Mouse (Mus musculus): ENCODE results near the gene Cers5. TPM values are rescaled to one million over a fixed set of nuclear protein-coding genes. Genes with fewer than 3 reads are reported as not detected.
A peak's percentile ranks its signal among the peaks of the same experiment; 100 is the strongest.

The Cers5 gene
- polyA plus RNA-seq, 1 experiment from 2014 or later: 64.7 TPM

DNA sequence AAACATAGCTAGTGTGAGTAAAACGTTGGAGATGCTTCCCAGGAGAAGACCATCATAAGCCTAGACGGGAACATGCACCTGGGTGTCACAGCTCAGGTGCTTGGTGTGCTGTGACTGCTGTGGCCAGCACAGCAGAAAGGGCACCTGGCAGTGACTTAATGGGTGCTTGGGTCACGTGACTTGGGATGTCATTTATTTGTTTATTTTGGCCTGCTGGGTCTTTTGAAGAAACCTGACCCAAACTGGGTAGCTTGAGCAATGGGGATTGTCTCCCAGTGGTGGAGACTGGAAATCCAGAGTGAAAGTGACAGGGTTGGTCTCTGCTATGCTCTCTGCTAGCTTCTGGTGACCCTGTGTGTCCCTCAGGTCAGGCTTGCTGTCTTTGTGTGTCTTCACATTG, 61.2 kb downstream of the Cers5 start:
- peaks cover 84% of the 10 kb centered on the region for H3K36me3 ChIP-seq (ENCODE audit: control insufficient read depth, insufficient read depth, low read length)

DNA sequence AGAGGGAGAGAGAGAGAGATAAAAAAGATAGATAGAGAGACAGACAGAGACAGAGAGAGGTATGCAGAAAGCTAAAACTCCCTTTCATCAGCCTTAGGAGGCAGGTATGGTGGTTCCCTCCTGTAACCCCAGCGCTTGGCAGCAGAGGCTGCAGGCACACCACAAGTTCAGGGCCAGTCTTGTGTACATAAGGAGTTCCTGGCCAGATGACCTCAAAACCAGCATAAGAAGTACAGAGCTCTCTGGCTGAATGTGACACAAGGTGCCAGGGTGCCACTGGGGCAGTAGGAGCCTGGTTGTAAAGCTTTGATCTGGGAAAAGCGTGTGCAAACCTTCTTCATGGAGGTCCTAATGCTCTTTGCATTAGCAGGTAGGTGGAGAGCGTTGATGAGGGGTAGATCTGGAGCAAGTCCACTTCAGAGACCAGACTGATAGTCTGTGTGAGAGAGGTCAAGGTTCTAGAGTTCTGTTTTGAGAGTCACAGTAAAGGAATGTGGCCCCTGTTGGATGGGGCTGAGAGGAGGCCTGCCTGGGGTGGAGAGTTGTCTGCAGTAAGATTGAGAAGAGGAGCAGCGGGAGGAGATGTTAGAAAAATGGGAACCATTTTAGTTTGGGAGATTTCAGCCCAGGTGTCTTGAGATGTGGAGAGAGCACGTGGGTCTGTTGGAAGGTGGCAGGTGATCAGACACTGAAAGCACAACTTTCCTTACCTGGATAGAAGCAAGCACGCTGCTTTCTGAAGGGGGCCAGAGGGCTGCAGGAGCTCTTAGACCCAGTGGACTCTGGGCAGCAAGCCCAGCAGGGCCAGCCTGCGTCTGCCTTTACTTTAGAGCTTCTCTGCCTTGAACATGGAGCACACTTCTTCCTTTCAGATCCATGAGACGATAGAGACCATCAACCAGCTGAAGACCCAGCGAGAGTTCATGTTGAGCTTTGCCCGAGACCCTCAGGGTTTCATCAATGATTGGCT, 62.2 kb downstream of the Cers5 start:
- Histone ChIP-seq H3K4me3 (ENCODE audit: low read depth, low read length) (no peak overlapping the region), H3K27ac (ENCODE audit: low read depth) (no peak overlapping the region), H3K36me3 (ENCODE audit: control insufficient read depth, insufficient read depth, low read length) (peaks cover 86% of the 10 kb centered on the region), H3K4me1 (replicated peaks; ENCODE audit: control insufficient read depth, insufficient read depth, low read length) (no peaks in the 10 kb centered on the region), H3K27me3 (replicated peaks; ENCODE audit: control insufficient read depth, insufficient read depth, low read length) (no peaks in the 10 kb centered on the region), H3K9ac (ENCODE audit: low read length) (no peak overlapping the region), H3K9me3 (ENCODE audit: control insufficient read depth, low read length) (no peaks in the 10 kb centered on the region), H3K4me2 (ENCODE audit: low read length) (no peak overlapping the region)
- ATAC-seq (replicated peaks; ENCODE audit: low FRiP score, low TSS enrichment, low read depth) (no peak), DNase-seq (ENCODE audit: low spot score) (no peak)
- WGBS: 92% methylated on average over 10 of the region's 10 CpGs

More for the DNA sequence above, 61.2 kb downstream of the Cers5 start:
- no peaks in the 10 kb centered on the region for H3K4me1 ChIP-seq (replicated peaks; ENCODE audit: control insufficient read depth, insufficient read depth, low read length)
- no peak for ATAC-seq (replicated peaks; ENCODE audit: low FRiP score, low TSS enrichment, low read depth)
- no peaks in the 10 kb centered on the region for H3K9me3 ChIP-seq (ENCODE audit: control insufficient read depth, low read length)
- no peaks in the 10 kb centered on the region for H3K27me3 ChIP-seq (replicated peaks; ENCODE audit: control insufficient read depth, insufficient read depth, low read length)
- no peak overlapping the region for H3K9ac ChIP-seq (ENCODE audit: low read length)
- 70% methylated on average over 3 of the region's 3 CpGs for WGBS
- H3K4me2 ChIP-seq (ENCODE audit: low read length): no peak overlapping the region
- no peak overlapping the region for H3K27ac ChIP-seq (ENCODE audit: low read depth)
- DNase-seq (ENCODE audit: low spot score): no peak
- no peak overlapping the region for H3K4me3 ChIP-seq (ENCODE audit: low read depth, low read length)

DNA sequence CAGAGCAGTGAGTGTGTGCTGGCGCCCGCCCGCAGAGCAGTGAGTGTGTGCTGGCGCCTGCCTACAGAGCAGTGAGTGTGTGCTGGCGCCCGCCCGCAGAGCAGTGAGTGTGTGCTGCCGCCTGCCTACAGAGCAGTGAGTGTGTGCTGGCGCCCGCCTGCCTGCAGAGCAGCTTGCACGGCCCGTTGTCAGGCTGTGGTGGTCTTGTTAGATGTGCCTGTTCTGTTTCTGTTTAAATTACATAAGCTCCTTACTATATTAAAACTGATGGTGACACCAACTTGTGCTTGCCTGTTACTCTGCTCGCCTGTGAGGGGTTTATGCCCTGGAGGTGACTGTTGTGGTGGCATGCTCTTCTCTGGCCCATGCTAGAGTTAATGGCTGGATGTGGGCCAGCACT, 64.5 kb downstream of the Cers5 start:
- no peak for ATAC-seq (replicated peaks; ENCODE audit: low FRiP score, low TSS enrichment, low read depth)
- WGBS: 96% methylated on average over 13 of the region's 13 CpGs
- H3K9ac ChIP-seq (ENCODE audit: low read length): no peak overlapping the region
- DNase-seq (ENCODE audit: low spot score): no peak
- H3K9me3 ChIP-seq (ENCODE audit: control insufficient read depth, low read length): no peaks in the 10 kb centered on the region
- H3K36me3 ChIP-seq (ENCODE audit: control insufficient read depth, insufficient read depth, low read length): peaks cover 91% of the 10 kb centered on the region
- H3K4me3 ChIP-seq (ENCODE audit: low read depth, low read length): no peak overlapping the region
- H3K27ac ChIP-seq (ENCODE audit: low read depth): no peak overlapping the region
- H3K4me2 ChIP-seq (ENCODE audit: low read length): no peak overlapping the region
- peaks cover 8% of the 10 kb centered on the region for H3K4me1 ChIP-seq (replicated peaks; ENCODE audit: control insufficient read depth, insufficient read depth, low read length)
- no peaks in the 10 kb centered on the region for H3K27me3 ChIP-seq (replicated peaks; ENCODE audit: control insufficient read depth, insufficient read depth, low read length)

DNA sequence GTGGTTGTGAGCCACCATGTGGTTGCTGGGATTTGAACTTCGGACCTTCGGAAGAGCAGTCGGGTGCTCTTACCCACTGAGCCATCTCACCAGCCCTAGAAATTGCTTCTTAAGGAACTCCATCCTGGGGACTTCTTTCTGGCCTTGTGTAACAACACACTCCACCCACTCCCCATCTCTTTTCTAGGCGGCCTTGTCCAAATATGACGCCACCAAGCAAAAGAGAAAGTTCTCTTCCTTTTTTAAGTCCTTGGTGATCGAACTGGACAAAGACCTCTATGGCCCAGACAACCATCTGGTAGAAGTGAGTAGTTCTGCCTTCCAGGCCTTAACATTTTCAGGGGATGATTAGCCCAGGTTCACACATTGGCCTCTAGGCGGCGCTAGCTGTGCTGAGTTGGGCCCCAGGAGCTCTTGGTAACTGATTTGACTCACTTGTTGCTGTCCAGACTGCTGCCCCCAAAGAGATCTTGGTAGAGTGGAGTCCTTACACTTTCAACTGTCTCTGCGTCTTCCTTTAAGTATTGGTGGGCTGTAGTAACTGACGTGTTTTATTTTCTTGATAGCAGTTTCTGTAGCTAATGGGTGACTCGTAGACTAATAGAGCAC, 67.1 kb downstream of the Cers5 start, which contains the start of gene Gm17349:
Gene Gm17349 (minus strand): TSS at position 51 of the 609 bp plus-strand sequence.
- DNase-seq (ENCODE audit: low spot score): peak; percentile 76
- no peak for ATAC-seq (replicated peaks; ENCODE audit: low FRiP score, low TSS enrichment, low read depth)

DNA sequence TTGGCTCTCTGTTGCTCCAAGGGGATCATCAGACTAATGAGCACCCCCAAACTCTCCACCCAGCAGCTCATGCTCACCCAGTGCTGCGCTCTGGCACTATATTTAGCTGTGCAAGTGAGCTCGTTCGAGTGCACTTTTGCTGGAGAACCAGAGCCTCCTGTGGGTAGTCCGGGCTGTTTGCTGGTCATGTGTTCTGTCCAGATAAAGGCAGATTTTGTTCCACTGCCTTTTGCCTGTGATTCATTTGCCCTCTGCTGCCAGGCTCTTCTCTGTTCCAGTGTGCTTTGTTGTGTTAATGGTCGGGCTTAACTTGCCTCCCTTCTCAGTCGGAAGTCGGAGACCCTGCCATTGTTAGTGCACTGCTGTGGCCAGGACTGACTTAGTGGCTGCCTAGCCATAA, 67.8 kb downstream of the Cers5 start:
- Histone ChIP-seq H3K9me3 (ENCODE audit: control insufficient read depth, low read length) (no peaks in the 10 kb centered on the region), H3K27me3 (replicated peaks; ENCODE audit: control insufficient read depth, insufficient read depth, low read length) (no peaks in the 10 kb centered on the region), H3K4me1 (replicated peaks; ENCODE audit: control insufficient read depth, insufficient read depth, low read length) (peaks cover 15% of the 10 kb centered on the region), H3K4me2 (ENCODE audit: low read length) (no peak overlapping the region), H3K27ac (ENCODE audit: low read depth) (peak overlapping the region; percentile 57; the same call in 1 of the 2 replicates), H3K4me3 (ENCODE audit: low read depth, low read length) (no peak overlapping the region), H3K36me3 (ENCODE audit: control insufficient read depth, insufficient read depth, low read length) (peaks cover 58% of the 10 kb centered on the region), H3K9ac (ENCODE audit: low read length) (no peak overlapping the region)
- ATAC-seq (replicated peaks; ENCODE audit: low FRiP score, low TSS enrichment, low read depth) (no peak), DNase-seq (ENCODE audit: low spot score) (no peak)
- 81% methylated on average over 7 of the region's 7 CpGs for WGBS

More for the DNA sequence above, 67.1 kb downstream of the Cers5 start, which contains the start of gene Gm17349:
- H3K4me3 ChIP-seq (ENCODE audit: low read depth, low read length): no peak within 1 kb of the TSS
- no peaks in the 10 kb centered on the region for H3K27me3 ChIP-seq (replicated peaks; ENCODE audit: control insufficient read depth, insufficient read depth, low read length)
- no peak within 1 kb of the TSS for H3K9ac ChIP-seq (ENCODE audit: low read length)
- WGBS: 69% methylated on average over 11 of the region's 11 CpGs
- no peak within 1 kb of the TSS for H3K4me2 ChIP-seq (ENCODE audit: low read length)
- H3K9me3 ChIP-seq (ENCODE audit: control insufficient read depth, low read length): no peaks in the 10 kb centered on the region
- H3K36me3 ChIP-seq (ENCODE audit: control insufficient read depth, insufficient read depth, low read length): peaks cover 64% of the 10 kb centered on the region
- peaks cover 15% of the 10 kb centered on the region for H3K4me1 ChIP-seq (replicated peaks; ENCODE audit: control insufficient read depth, insufficient read depth, low read length)
- H3K27ac ChIP-seq (ENCODE audit: low read depth): peak within 1 kb of the TSS; percentile 57; the same call in 1 of the 2 replicates

DNA sequence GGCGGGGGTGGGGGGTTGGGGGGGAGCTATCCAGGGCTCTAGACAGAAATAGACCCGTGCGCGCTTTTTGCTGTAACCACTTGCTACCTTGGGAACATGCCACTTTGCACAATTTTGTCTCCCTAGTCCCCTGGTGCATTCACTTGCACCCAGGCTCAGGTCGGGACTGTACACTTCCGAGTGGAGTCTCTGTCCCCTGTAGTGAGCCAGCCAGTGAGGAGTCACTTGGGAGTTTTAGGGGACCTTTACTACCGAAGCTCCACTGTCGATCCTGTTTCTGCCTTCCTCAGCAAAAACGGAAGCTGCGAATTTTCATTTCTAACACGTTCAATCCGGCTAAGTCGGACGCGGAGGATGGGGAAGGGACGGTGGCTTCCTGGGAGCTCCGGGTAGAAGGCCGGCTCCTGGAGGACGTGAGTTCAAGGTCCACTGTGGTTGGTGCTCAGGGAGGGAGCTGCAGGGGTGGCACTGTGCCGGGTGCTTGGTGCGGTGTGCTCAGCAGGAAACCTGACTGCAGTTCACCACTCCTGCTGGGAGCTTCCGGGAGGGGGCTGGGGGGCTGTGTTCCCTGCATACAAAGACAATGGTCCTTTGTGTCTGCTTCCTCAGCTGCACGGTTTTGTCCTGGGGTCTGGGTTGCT, 68.5 kb downstream of the Cers5 start:
- no peak overlapping the region for H3K4me3 ChIP-seq (ENCODE audit: low read depth, low read length)
- WGBS: 59% methylated on average over 23 of the region's 23 CpGs
- no peak overlapping the region for H3K9ac ChIP-seq (ENCODE audit: low read length)
- DNase-seq (ENCODE audit: low spot score) (no peak), ATAC-seq (replicated peaks; ENCODE audit: low FRiP score, low TSS enrichment, low read depth) (no peak)
- H3K27me3 ChIP-seq (replicated peaks; ENCODE audit: control insufficient read depth, insufficient read depth, low read length): 0 out of 2 replicates have a peak, but pooled peaks cover 3% of the 10 kb centered on the region
- no peak overlapping the region for H3K4me2 ChIP-seq (ENCODE audit: low read length)
- peaks cover 15% of the 10 kb centered on the region for H3K4me1 ChIP-seq (replicated peaks; ENCODE audit: control insufficient read depth, insufficient read depth, low read length)
- H3K27ac ChIP-seq (ENCODE audit: low read depth): peak overlapping the region; percentile 57; the same call in 1 of the 2 replicates
- peaks cover 51% of the 10 kb centered on the region for H3K36me3 ChIP-seq (ENCODE audit: control insufficient read depth, insufficient read depth, low read length)
- no peaks in the 10 kb centered on the region for H3K9me3 ChIP-seq (ENCODE audit: control insufficient read depth, low read length)

DNA sequence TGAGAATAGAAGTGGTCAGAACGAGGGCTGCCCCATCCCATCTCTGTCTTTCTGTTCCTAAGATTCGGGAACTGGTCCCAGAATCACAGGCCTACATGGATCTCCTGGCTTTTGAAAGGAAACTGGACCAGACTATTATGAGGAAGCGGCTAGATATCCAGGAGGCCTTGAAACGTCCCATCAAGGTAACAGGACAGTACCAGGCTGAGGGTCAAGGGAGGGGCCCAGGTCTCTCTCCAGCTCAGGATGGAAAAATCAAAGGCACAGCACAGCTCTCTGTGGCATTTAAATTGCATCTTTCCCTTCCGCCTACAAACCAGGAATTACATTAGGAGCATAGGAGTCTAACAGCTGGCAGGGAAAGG, 69.0 kb downstream of the Cers5 start:
- H3K9me3 ChIP-seq (ENCODE audit: control insufficient read depth, low read length): no peaks in the 10 kb centered on the region
- ATAC-seq (replicated peaks; ENCODE audit: low FRiP score, low TSS enrichment, low read depth) (no peak), DNase-seq (ENCODE audit: low spot score) (no peak)
- no peak overlapping the region for H3K9ac ChIP-seq (ENCODE audit: low read length)
- H3K27me3 ChIP-seq (replicated peaks; ENCODE audit: control insufficient read depth, insufficient read depth, low read length): 0 out of 2 replicates have a peak, but pooled peaks cover 3% of the 10 kb centered on the region
- H3K36me3 ChIP-seq (ENCODE audit: control insufficient read depth, insufficient read depth, low read length): peaks cover 46% of the 10 kb centered on the region
- WGBS: 80% methylated on average over 5 of the region's 5 CpGs
- no peak overlapping the region for H3K27ac ChIP-seq (ENCODE audit: low read depth)
- H3K4me2 ChIP-seq (ENCODE audit: low read length): peak overlapping the region; percentile 70; the same call in 1 of the 2 replicates
- no peak overlapping the region for H3K4me3 ChIP-seq (ENCODE audit: low read depth, low read length)
- peaks cover 16% of the 10 kb centered on the region for H3K4me1 ChIP-seq (replicated peaks; ENCODE audit: control insufficient read depth, insufficient read depth, low read length)

DNA sequence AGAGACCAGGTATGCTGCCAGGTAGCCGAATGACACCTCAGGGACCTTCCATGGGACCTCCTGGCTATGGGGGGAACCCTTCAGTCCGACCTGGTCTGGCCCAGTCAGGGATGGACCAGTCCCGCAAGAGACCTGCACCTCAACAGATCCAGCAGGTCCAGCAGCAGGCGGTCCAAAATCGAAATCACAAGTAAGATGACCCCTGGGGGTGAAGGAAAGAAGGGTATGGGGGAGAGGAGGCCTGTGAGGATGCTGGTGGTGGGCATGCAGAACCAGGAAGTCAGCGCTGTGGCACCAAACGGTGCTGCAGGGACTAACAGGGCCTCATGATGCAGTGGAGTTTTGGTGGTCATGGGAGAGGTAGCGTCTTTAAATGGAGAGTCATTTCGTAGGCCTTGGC, 69.6 kb downstream of the Cers5 start:
- H3K9ac ChIP-seq (ENCODE audit: low read length): peak overlapping the region; percentile 98
- DNase-seq (ENCODE audit: low spot score): no peak
- 66% methylated on average over 9 of the region's 9 CpGs for WGBS
- peak overlapping the region; percentile 70 for H3K4me2 ChIP-seq (ENCODE audit: low read length)
- no peaks in the 10 kb centered on the region for H3K9me3 ChIP-seq (ENCODE audit: control insufficient read depth, low read length)
- peak overlapping the region; percentile 81 for H3K4me3 ChIP-seq (ENCODE audit: low read depth, low read length)
- peaks cover 40% of the 10 kb centered on the region for H3K36me3 ChIP-seq (ENCODE audit: control insufficient read depth, insufficient read depth, low read length)
- no peak overlapping the region for H3K27ac ChIP-seq (ENCODE audit: low read depth)
- H3K27me3 ChIP-seq (replicated peaks; ENCODE audit: control insufficient read depth, insufficient read depth, low read length): 0 out of 2 replicates have a peak, but pooled peaks cover 6% of the 10 kb centered on the region
- peaks cover 17% of the 10 kb centered on the region for H3K4me1 ChIP-seq (replicated peaks; ENCODE audit: control insufficient read depth, insufficient read depth, low read length)
- no peak for ATAC-seq (replicated peaks; ENCODE audit: low FRiP score, low TSS enrichment, low read depth)

Measured in intestine, embryonic 14.5 days (tissue).